Mouse (Mus musculus): ENCODE measurements at regions not wholly inside any gene's neighbourhood (a gene's known extent, or its start where the extent isn't known, plus 50 kb on each side); places are given as distances from the start of the nearest gene placed in this dataset.

- Histone ChIP-seq H3K9ac (ENCODE audit: low read depth, low read length, severe bottlenecking) (no peak overlapping the region), H3K9me3 (ENCODE audit: control insufficient read depth, low read length) (no peaks in the 10 kb centered on the region), H3K4me1 (ENCODE audit: control insufficient read depth, insufficient read depth, low read length) (peaks cover 8% of the 10 kb centered on the region), H3K27me3 (ENCODE audit: control insufficient read depth, insufficient read depth, low read length) (no peaks in the 10 kb centered on the region), H3K4me2 (replicated peaks; ENCODE audit: low read depth, low read length, severe bottlenecking) (no peak overlapping the region), H3K4me3 (replicated peaks; ENCODE audit: low read length) (no peak overlapping the region), H3K36me3 (ENCODE audit: control insufficient read depth, insufficient read depth, low read length) (no peaks in the 10 kb centered on the region), H3K27ac (replicated peaks; ENCODE audit: low read depth, low read length) (no peak overlapping the region)
- TF ChIP-seq POLR2A (IDR thresholded peaks at IDR 0.05; ENCODE audit: borderline replicate concordance, extremely low read depth, insufficient read depth, insufficient read length): no peak
- WGBS: 1% methylated on average over 4 of the region's 4 CpGs
- ATAC-seq (ENCODE audit: low FRiP score, low read depth) (no peak), DNase-seq (ENCODE audit: low spot score) (no peak)
These were observed 70.7 kb downstream of the Setd4 start for GRCm38 (mm10) chr16:93533205-93533604.

- Histone ChIP-seq H3K4me2 (replicated peaks; ENCODE audit: low read depth, low read length, severe bottlenecking) (no peak overlapping the region), H3K27me3 (ENCODE audit: control insufficient read depth, insufficient read depth, low read length) (no peaks in the 10 kb centered on the region), H3K4me1 (ENCODE audit: control insufficient read depth, insufficient read depth, low read length) (peaks cover 8% of the 10 kb centered on the region), H3K9ac (ENCODE audit: low read depth, low read length, severe bottlenecking) (no peak overlapping the region), H3K36me3 (ENCODE audit: control insufficient read depth, insufficient read depth, low read length) (no peaks in the 10 kb centered on the region), H3K27ac (replicated peaks; ENCODE audit: low read depth, low read length) (no peak overlapping the region), H3K9me3 (ENCODE audit: control insufficient read depth, low read length) (no peaks in the 10 kb centered on the region), H3K4me3 (replicated peaks; ENCODE audit: low read length) (no peak overlapping the region)
- TF ChIP-seq POLR2A (IDR thresholded peaks at IDR 0.05; ENCODE audit: borderline replicate concordance, extremely low read depth, insufficient read depth, insufficient read length): no peak
- ATAC-seq (ENCODE audit: low FRiP score, low read depth): no peak
- no peak for DNase-seq (ENCODE audit: low spot score)
- WGBS: 79% methylated on average over 8 of the region's 8 CpGs
These were observed 71.9 kb downstream of the Setd4 start for GRCm38 (mm10) chr16:93531937-93532336.

- WGBS: 75% methylated on average over 2 of the region's 2 CpGs
- Histone ChIP-seq H3K4me1 (ENCODE audit: control insufficient read depth, insufficient read depth, low read length) (no peaks in the 10 kb centered on the region), H3K4me3 (replicated peaks; ENCODE audit: low read length) (no peak overlapping the region), H3K36me3 (ENCODE audit: control insufficient read depth, insufficient read depth, low read length) (no peaks in the 10 kb centered on the region), H3K27ac (replicated peaks; ENCODE audit: low read depth, low read length) (no peak overlapping the region), H3K4me2 (replicated peaks; ENCODE audit: low read depth, low read length, severe bottlenecking) (no peak overlapping the region), H3K27me3 (ENCODE audit: control insufficient read depth, insufficient read depth, low read length) (no peaks in the 10 kb centered on the region), H3K9me3 (ENCODE audit: control insufficient read depth, low read length) (no peaks in the 10 kb centered on the region), H3K9ac (ENCODE audit: low read depth, low read length, severe bottlenecking) (no peak overlapping the region)
- no peak for ATAC-seq (ENCODE audit: low FRiP score, low read depth)
- DNase-seq (ENCODE audit: low spot score): no peak
- TF ChIP-seq POLR2A (IDR thresholded peaks at IDR 0.05; ENCODE audit: borderline replicate concordance, extremely low read depth, insufficient read depth, insufficient read length): no peak
These were observed 81.4 kb downstream of the Setd4 start for GRCm38 (mm10) chr16:93522485-93522884.

- ATAC-seq (ENCODE audit: low FRiP score, low read depth): no peak
- no peaks in the 10 kb centered on the region for H3K27me3 ChIP-seq (ENCODE audit: control insufficient read depth, insufficient read depth, low read length)
- H3K4me2 ChIP-seq (replicated peaks; ENCODE audit: low read depth, low read length, severe bottlenecking): no peak overlapping the region
- no peaks in the 10 kb centered on the region for H3K4me1 ChIP-seq (ENCODE audit: control insufficient read depth, insufficient read depth, low read length)
- H3K9ac ChIP-seq (ENCODE audit: low read depth, low read length, severe bottlenecking): no peak overlapping the region
- H3K36me3 ChIP-seq (ENCODE audit: control insufficient read depth, insufficient read depth, low read length): no peaks in the 10 kb centered on the region
- TF ChIP-seq POLR2A (IDR thresholded peaks at IDR 0.05; ENCODE audit: borderline replicate concordance, extremely low read depth, insufficient read depth, insufficient read length): no peak
- H3K27ac ChIP-seq (replicated peaks; ENCODE audit: low read depth, low read length): no peak overlapping the region
- H3K9me3 ChIP-seq (ENCODE audit: control insufficient read depth, low read length): no peaks in the 10 kb centered on the region
- WGBS: 58% methylated on average over 3 of the region's 3 CpGs
- no peak for DNase-seq (ENCODE audit: low spot score)
- H3K4me3 ChIP-seq (replicated peaks; ENCODE audit: low read length): no peak overlapping the region
These were observed 83.4 kb downstream of the Setd4 start for GRCm38 (mm10) chr16:93520481-93520880.

GRCm38 (mm10) chr16:93518620-93519019 is 85.2 kb downstream of the Setd4 start:
- H3K9me3 ChIP-seq (ENCODE audit: control insufficient read depth, low read length): no peaks in the 10 kb centered on the region
- H3K9ac ChIP-seq (ENCODE audit: low read depth, low read length, severe bottlenecking): no peak overlapping the region
- no peak overlapping the region for H3K27ac ChIP-seq (replicated peaks; ENCODE audit: low read depth, low read length)
- 71% methylated on average over 1 of the region's 1 CpGs for WGBS
- H3K27me3 ChIP-seq (ENCODE audit: control insufficient read depth, insufficient read depth, low read length): no peaks in the 10 kb centered on the region
- DNase-seq (ENCODE audit: low spot score): no peak
- no peak for ATAC-seq (ENCODE audit: low FRiP score, low read depth)
- no peaks in the 10 kb centered on the region for H3K4me1 ChIP-seq (ENCODE audit: control insufficient read depth, insufficient read depth, low read length)
- no peak overlapping the region for H3K4me3 ChIP-seq (replicated peaks; ENCODE audit: low read length)
- no peak for TF ChIP-seq POLR2A (IDR thresholded peaks at IDR 0.05; ENCODE audit: borderline replicate concordance, extremely low read depth, insufficient read depth, insufficient read length)
- H3K4me2 ChIP-seq (replicated peaks; ENCODE audit: low read depth, low read length, severe bottlenecking): no peak overlapping the region
- H3K36me3 ChIP-seq (ENCODE audit: control insufficient read depth, insufficient read depth, low read length): no peaks in the 10 kb centered on the region

- H3K4me3 ChIP-seq (replicated peaks; ENCODE audit: low read length): no peak overlapping the region
- H3K4me2 ChIP-seq (replicated peaks; ENCODE audit: low read depth, low read length, severe bottlenecking): no peak overlapping the region
- H3K9me3 ChIP-seq (ENCODE audit: control insufficient read depth, low read length): no peaks in the 10 kb centered on the region
- WGBS: 50% methylated on average over 5 of the region's 5 CpGs
- DNase-seq (ENCODE audit: low spot score) (no peak), ATAC-seq (ENCODE audit: low FRiP score, low read depth) (no peak)
- H3K36me3 ChIP-seq (ENCODE audit: control insufficient read depth, insufficient read depth, low read length): no peaks in the 10 kb centered on the region
- no peak overlapping the region for H3K9ac ChIP-seq (ENCODE audit: low read depth, low read length, severe bottlenecking)
- H3K4me1 ChIP-seq (ENCODE audit: control insufficient read depth, insufficient read depth, low read length): no peaks in the 10 kb centered on the region
- TF ChIP-seq POLR2A (IDR thresholded peaks at IDR 0.05; ENCODE audit: borderline replicate concordance, extremely low read depth, insufficient read depth, insufficient read length): no peak
- H3K27ac ChIP-seq (replicated peaks; ENCODE audit: low read depth, low read length): no peak overlapping the region
- no peaks in the 10 kb centered on the region for H3K27me3 ChIP-seq (ENCODE audit: control insufficient read depth, insufficient read depth, low read length)
These were observed 87.1 kb downstream of the Setd4 start for GRCm38 (mm10) chr16:93516793-93517192.
